Mouse (Mus musculus): ENCODE data around the gene Rdm1. TPM values are rescaled to one million over a fixed set of nuclear protein-coding genes. Genes with fewer than 3 reads are reported as not detected.

The Rdm1 gene
- polyA plus RNA-seq, 1 experiment from 2014 or later: 46.4 TPM

Other genes with a start within 250 kb of the Rdm1 start
- gene Aarsd1, start 209.6 kb upstream of the Rdm1 start, polyA plus RNA-seq (2015; fragmentation: Nextera tagmentation; extraction: Ambion mirVana): 36.9 and 42.7 TPM in 2 replicates
- gene Gm27029, start 202.4 kb upstream of the Rdm1 start, polyA plus RNA-seq (2015; fragmentation: Nextera tagmentation; extraction: Ambion mirVana): 12.1 and 15.9 TPM in 2 replicates
- 13.9 and 18.2 TPM in 2 replicates for gene Rundc1, start 202.1 kb upstream of the Rdm1 start, polyA plus RNA-seq (2015; fragmentation: Nextera tagmentation; extraction: Ambion mirVana)
- 66.5 and 81.5 TPM in 2 replicates for gene Ptges3l, start 201.9 kb upstream of the Rdm1 start, polyA plus RNA-seq (2015; fragmentation: Nextera tagmentation; extraction: Ambion mirVana)
- gene Rpl27, start 184.9 kb upstream of the Rdm1 start, polyA plus RNA-seq (2015; fragmentation: Nextera tagmentation; extraction: Ambion mirVana): 174 and 211 TPM in 2 replicates
- gene Ifi35, start 178.8 kb upstream of the Rdm1 start, polyA plus RNA-seq (2015; fragmentation: Nextera tagmentation; extraction: Ambion mirVana): 18.0 and 25.9 TPM in 2 replicates
- gene Rnd2, start 162.2 kb upstream of the Rdm1 start, polyA plus RNA-seq (2015; fragmentation: Nextera tagmentation; extraction: Ambion mirVana): 9.1 and 10.1 TPM in 2 replicates
- gene Vat1, start 161.0 kb upstream of the Rdm1 start, polyA plus RNA-seq (2015; fragmentation: Nextera tagmentation; extraction: Ambion mirVana): 30.2 and 38.6 TPM in 2 replicates
- 6.6 TPM in 2 replicates for gene Brca1, start 75.2 kb upstream of the Rdm1 start, polyA plus RNA-seq (2015; fragmentation: Nextera tagmentation; extraction: Ambion mirVana)
- gene Nbr1, start 75.0 kb upstream of the Rdm1 start, polyA plus RNA-seq (2015; fragmentation: Nextera tagmentation; extraction: Ambion mirVana): 58.5 and 60.6 TPM in 2 replicates
- 4.8 and 6.8 TPM in 2 replicates for gene Tmem106a, start 45.0 kb upstream of the Rdm1 start, polyA plus RNA-seq (2015; fragmentation: Nextera tagmentation; extraction: Ambion mirVana)
- gene Gm11634, start 27.9 kb upstream of the Rdm1 start, polyA plus RNA-seq (2015; fragmentation: Nextera tagmentation; extraction: Ambion mirVana): not detected in 2 replicates
- gene Arl4d, start 38.3 kb downstream of the Rdm1 start, polyA plus RNA-seq (2015; fragmentation: Nextera tagmentation; extraction: Ambion mirVana): 6.1 and 7.2 TPM in 2 replicates
- 17.2 and 20.8 TPM in 2 replicates for gene Dhx8, start 105.7 kb downstream of the Rdm1 start, polyA plus RNA-seq (2015; fragmentation: Nextera tagmentation; extraction: Ambion mirVana)
- gene Etv4, start 158.2 kb downstream of the Rdm1 start, polyA plus RNA-seq (2015; fragmentation: Nextera tagmentation; extraction: Ambion mirVana): 3.5 and 5.8 TPM in 2 replicates

Measured in heart, embryonic 15.5 days (tissue).